Mouse (Mus musculus): Measurements from ENCODE around the gene C8b. TPM values are rescaled to one million over a fixed set of nuclear protein-coding genes. Genes with fewer than 3 reads are reported as not detected.

Gene C8b
- polyA plus RNA-seq, 1 experiment from 2014 or later, result 0.12 TPM

DNA sequence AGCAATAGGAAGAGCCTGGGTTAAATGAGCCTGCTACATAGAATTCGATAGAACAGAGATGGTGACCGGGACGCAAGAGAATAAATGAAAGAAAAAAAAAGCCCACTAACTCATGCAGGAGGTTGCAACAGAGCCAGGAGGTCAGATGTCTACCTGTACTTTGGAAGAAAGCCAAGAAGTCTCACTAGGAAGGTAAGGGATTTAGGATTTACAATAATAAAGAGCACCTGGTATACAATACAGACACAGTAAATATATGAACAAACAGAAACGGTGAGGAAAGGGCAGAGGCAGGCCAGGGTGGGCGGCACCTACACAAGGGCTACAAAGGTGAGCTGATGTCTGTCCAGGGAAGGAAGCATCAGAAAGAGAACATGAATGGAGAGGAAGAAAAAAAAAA, 76.1 kb downstream of the C8b start:
- Histone ChIP-seq H3K9ac (no peak overlapping the region), H3K4me1 (no peaks in the 10 kb centered on the region), H3K4me3 (replicated peaks) (no peak overlapping the region), H3K4me2 (replicated peaks) (no peak overlapping the region), H3K27me3 (no peaks in the 10 kb centered on the region), H3K27ac (replicated peaks) (no peak overlapping the region), H3K36me3 (no peaks in the 10 kb centered on the region), H3K9me3 (replicated peaks) (no peaks in the 10 kb centered on the region)
- 89% methylated on average over 5 of the region's 5 CpGs for WGBS
- no peak for ATAC-seq (ENCODE audit: insufficient number of reproducible peaks, low FRiP score, low TSS enrichment, low read depth)

DNA sequence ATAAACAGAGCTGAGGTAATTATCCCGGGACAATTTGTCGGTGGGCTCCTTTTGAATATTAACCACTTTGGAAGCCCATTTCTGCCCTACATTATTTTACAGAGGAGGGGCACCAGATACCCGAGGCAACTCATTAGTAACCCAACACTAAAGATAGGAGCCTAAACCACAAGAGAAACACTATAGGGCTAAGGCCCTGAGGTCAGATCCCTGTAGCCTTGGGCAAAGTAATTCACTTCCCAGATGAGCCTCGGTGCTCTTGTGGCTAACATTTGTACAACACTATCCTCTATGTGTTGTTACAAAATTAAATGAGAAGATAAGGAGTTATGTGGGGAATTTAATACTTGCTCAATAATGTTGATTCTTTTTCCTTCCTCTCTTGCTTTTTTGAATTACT, 77.4 kb downstream of the C8b start:
- no peaks in the 10 kb centered on the region for H3K9me3 ChIP-seq (replicated peaks)
- no peak overlapping the region for H3K4me2 ChIP-seq (replicated peaks)
- no peak for ATAC-seq (ENCODE audit: insufficient number of reproducible peaks, low FRiP score, low TSS enrichment, low read depth)
- H3K4me1 ChIP-seq, result no peaks in the 10 kb centered on the region
- no peak overlapping the region for H3K9ac ChIP-seq
- no peaks in the 10 kb centered on the region for H3K27me3 ChIP-seq
- WGBS, result 30% methylated on average over 4 of the region's 4 CpGs
- H3K27ac ChIP-seq (replicated peaks), result no peak overlapping the region
- H3K4me3 ChIP-seq (replicated peaks), result no peak overlapping the region
- H3K36me3 ChIP-seq, result no peaks in the 10 kb centered on the region

Other genes with a start within 250 kb of the C8b start
- gene Gm17662, start 91.0 kb downstream of the C8b start, polyA plus RNA-seq (2015; fragmentation: Nextera tagmentation; extraction: Ambion mirVana), result not detected in 2 replicates
- gene C8a, start 110.1 kb downstream of the C8b start, polyA plus RNA-seq (2015; fragmentation: Nextera tagmentation; extraction: Ambion mirVana), result not detected in 2 replicates
- gene Fyb2, start 147.1 kb downstream of the C8b start, polyA plus RNA-seq (2015; fragmentation: Nextera tagmentation; extraction: Ambion mirVana), result 0.51 and 0.67 TPM in 2 replicates